In the genomic region with DNA sequence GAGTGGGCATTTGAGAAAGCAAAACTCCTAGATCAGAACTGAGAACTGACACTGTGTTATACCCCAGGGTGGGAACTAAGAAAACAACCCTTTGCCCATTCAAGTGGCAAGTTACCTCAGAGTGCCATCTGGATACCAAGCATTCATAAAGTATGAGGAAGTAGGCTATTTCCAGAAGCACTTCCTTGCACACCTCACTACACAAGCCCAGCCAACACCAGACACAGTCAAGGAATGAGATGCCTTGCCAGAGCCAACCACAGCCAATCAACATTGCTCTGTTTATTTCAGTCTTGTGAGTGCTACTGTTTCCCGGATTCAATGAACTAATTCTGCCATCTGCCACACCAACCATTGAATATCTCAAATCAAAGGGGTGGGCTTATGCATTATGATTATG, we compare ENCODE assay signal across 24 mouse cellular contexts. TPM values are rescaled to one million over a fixed set of nuclear protein-coding genes. Genes with fewer than 3 reads are reported as not detected.
DNase-seq lines count a peak whose midpoint lies in the region; ATAC-seq and TF ChIP-seq lines count a peak whose summit lies in the region.
"Had no signal": no experiment of that assay in that cellular context is flagged by ENCODE, and none has a peak within 500 bp of the region (broad histone marks: within the 10 kb centered on the region; RNA-seq: fewer than 3 reads in every experiment).

No protein-coding gene starts in this region.

- no peak overlapping the region for H3K4me3 ChIP-seq in heart, postnatal 0 days (ENCODE audit: low read depth, low read length)
- H3K4me3 ChIP-seq: embryonic facial prominence, embryonic 12.5 days; hindbrain, embryonic 10.5 days; hindbrain, embryonic 15.5 days; liver, embryonic 15.5 days had no signal

- no peak for TF ChIP-seq EP300 in heart, postnatal 0 days (IDR thresholded peaks at IDR 0.05; ENCODE audit: low read depth)

- H3K4me2 ChIP-seq in heart, postnatal 0 days (ENCODE audit: low read depth, low read length): no peak overlapping the region
- H3K4me2 ChIP-seq: embryonic facial prominence, embryonic 12.5 days; hindbrain, embryonic 15.5 days; liver, embryonic 15.5 days had no signal

- intact Hi-C loops in heart, postnatal 25 days (cut with DNase I): no loop called here

- ATAC-seq in heart, postnatal 0 days (ENCODE audit: insufficient read depth, low read depth): peak; percentile 44; the same call in 1 of the 2 replicates
- ATAC-seq in hematopoietic stem cell, adult 5-6 weeks (replicated peaks in 1 of 2; ENCODE audit: insufficient read depth in 1 of 2, low FRiP score in 2 of 2, low TSS enrichment in 1 of 2, low read depth in 1 of 2, poor library complexity in 2 of 2, severe bottlenecking in 2 of 2): peak; percentile 24 to 45; a peak in 1 of 4 replicates
- ATAC-seq: forebrain, embryonic 14.5 days; inflammation-experienced regulatory T-cells, adult 6 months had no signal

- H3K36me3 ChIP-seq in heart, postnatal 0 days (replicated peaks; ENCODE audit: control insufficient read depth, insufficient read depth, low read length): no peaks in the 10 kb centered on the region
- H3K36me3 ChIP-seq: embryonic facial prominence, embryonic 12.5 days; hindbrain, embryonic 10.5 days; hindbrain, embryonic 15.5 days; liver, embryonic 15.5 days had no signal

- no peaks in the 10 kb centered on the region for H3K27me3 ChIP-seq in heart, postnatal 0 days (ENCODE audit: control insufficient read depth, insufficient read depth, low read length)
- H3K27me3 ChIP-seq: liver, embryonic 15.5 days had no signal

- no peaks in the 10 kb centered on the region for H3K4me1 ChIP-seq in heart, postnatal 0 days (ENCODE audit: control insufficient read depth, insufficient read depth)
- H3K4me1 ChIP-seq: embryonic facial prominence, embryonic 12.5 days; hindbrain, embryonic 15.5 days; liver, embryonic 15.5 days had no signal

- DNase-seq in heart, postnatal 0 days (ENCODE audit: low spot score): no peak
- no peak for DNase-seq in heart, postnatal 25 days (ENCODE audit: low spot score)
- DNase-seq in lung, postnatal 36 days: peak; percentile 30
- no peak for DNase-seq in lung, postnatal 4 days
- no peak for DNase-seq in thymus, postnatal 4 days
- no peak for DNase-seq in spleen, postnatal 10 days (ENCODE audit: low spot score in 2 of 2)
- DNase-seq: adrenal gland, postnatal 36 days; cerebellum, adult 8-10 months; cerebellum, postnatal 36 days; embryo, embryonic 11 days; gastrocnemius, postnatal 36 days; kidney, adult 11 months; kidney, postnatal 14 days; liver; midbrain, embryonic 14.5 days had no signal

- H3K27ac ChIP-seq in heart, postnatal 0 days (ENCODE audit: low read depth): no peak overlapping the region
- H3K27ac ChIP-seq: embryonic facial prominence, embryonic 12.5 days; hindbrain, embryonic 10.5 days; hindbrain, embryonic 15.5 days; liver, embryonic 15.5 days had no signal

- no peak overlapping the region for H3K9ac ChIP-seq in heart, postnatal 0 days (replicated peaks; ENCODE audit: low read depth, low read length)
- H3K9ac ChIP-seq: embryonic facial prominence, embryonic 12.5 days; hindbrain, embryonic 15.5 days; liver, embryonic 15.5 days had no signal

- WGBS in heart, postnatal 0 days: 50% methylated on average over 1 of the region's 1 CpGs

- no peak for TF ChIP-seq CTCF in heart, postnatal 0 days (IDR thresholded peaks at IDR 0.05; ENCODE audit: low read depth)

- no peaks in the 10 kb centered on the region for H3K9me3 ChIP-seq in heart, postnatal 0 days (replicated peaks; ENCODE audit: control insufficient read depth, low read length)
- H3K9me3 ChIP-seq: embryonic facial prominence, embryonic 12.5 days; hindbrain, embryonic 10.5 days; hindbrain, embryonic 15.5 days; liver, embryonic 15.5 days had no signal

RNA-seq across cellular contexts. Expression of a gene that starts 20.3 kb away (rescaled TPM):
- total RNA-seq in heart, postnatal 0 days (2014; rRNA removed; ENCODE audit: low replicate concordance): 11.7 and 22.2 TPM in 2 replicates
- 7.5 and 7.6 TPM in 2 replicates for polyA plus RNA-seq in heart, postnatal 0 days (2015; fragmentation: Nextera tagmentation; extraction: Ambion mirVana)
- 1 to 10 TPM; 6.6 to 9.4 TPM for total RNA-seq in heart, postnatal 25 days (2021)
- 4.0 and 5.8 TPM in 2 replicates for total RNA-seq in hematopoietic stem cell, adult 5-6 weeks (2017)
- total RNA-seq: MEL; monocyte, adult 5-6 weeks had no signal
- polyA plus RNA-seq: inflammation-experienced regulatory T-cells, adult 6 months had no signal
